Mouse (Mus musculus): Measurements from ENCODE around the gene Zfp146.

DNA sequence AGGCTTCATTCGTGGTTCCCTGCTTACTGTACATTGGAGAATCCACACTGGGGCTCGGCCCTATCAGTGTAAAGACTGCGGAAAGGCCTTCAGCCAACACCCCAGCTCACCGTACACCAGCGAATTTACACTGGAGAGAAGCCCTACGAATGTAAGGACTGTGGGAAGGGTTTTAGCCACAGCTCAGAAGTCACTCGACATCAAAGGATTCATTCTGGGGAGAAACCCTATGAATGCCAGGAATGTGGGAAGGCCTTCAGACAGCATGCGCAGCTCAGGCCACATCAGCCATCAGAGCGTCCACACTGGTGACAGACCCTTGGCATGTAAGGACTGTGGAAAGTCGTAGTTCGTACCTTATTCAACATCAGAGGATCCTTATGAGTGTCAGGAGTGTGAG, 8.7 kb upstream of the Zfp146 start:
- no peak for TF ChIP-seq FLI1 (IDR thresholded peaks at IDR 0.05; ENCODE audit: low read length)
- no peak for TF ChIP-seq GATA1 (IDR thresholded peaks at IDR 0.05; ENCODE audit: borderline replicate concordance, low read length)

All from megakaryocyte, embryonic 14.5 days (primary cell).